Mouse (Mus musculus): ENCODE measurements at regions not wholly inside any gene's neighbourhood (a gene's known extent, or its start where the extent isn't known, plus 50 kb on each side); places are given as distances from the start of the nearest gene placed in this dataset.
A peak's percentile ranks its signal among the peaks of the same experiment; 100 is the strongest.

DNA sequence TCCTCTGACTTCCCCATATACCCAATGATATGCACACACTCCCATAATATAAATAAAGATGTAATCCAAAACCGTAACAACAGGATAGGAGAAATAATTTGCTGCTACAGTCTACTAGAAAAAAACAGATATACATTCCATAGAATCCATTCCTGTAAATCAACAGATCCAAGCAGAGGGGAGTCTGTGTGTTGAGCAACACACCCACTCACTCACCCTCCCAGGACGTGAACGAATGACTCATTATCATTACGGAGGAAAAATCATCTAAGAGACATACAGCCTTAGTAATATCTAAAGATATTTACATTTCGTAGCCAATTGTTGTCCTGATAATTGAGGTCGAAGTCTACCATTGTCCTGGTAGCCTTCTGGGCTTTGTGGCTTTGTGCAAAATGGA is 165.2 kb downstream of the Uaca start:
- ATAC-seq (ENCODE audit: insufficient number of reproducible peaks, low FRiP score, low TSS enrichment, low read depth) (no peak), DNase-seq (ENCODE audit: low spot score) (no peak)
- Histone ChIP-seq H3K9ac (ENCODE audit: low read length) (no peak overlapping the region), H3K36me3 (ENCODE audit: control insufficient read depth, insufficient read depth, low read length) (no peaks in the 10 kb centered on the region), H3K4me2 (ENCODE audit: low read depth, severe bottlenecking) (no peak overlapping the region), H3K27ac (replicated peaks; ENCODE audit: low read depth, low read length) (no peak overlapping the region), H3K9me3 (ENCODE audit: control insufficient read depth, low read length) (no peaks in the 10 kb centered on the region), H3K4me3 (ENCODE audit: low read depth, low read length) (no peak overlapping the region), H3K27me3 (ENCODE audit: control insufficient read depth, insufficient read depth, low read length) (no peaks in the 10 kb centered on the region), H3K4me1 (ENCODE audit: control insufficient read depth, insufficient read depth, low read length) (peaks cover 4% of the 10 kb centered on the region; the same call in 1 of the 2 replicates)
- 92% methylated on average over 6 of the region's 6 CpGs for WGBS

DNA sequence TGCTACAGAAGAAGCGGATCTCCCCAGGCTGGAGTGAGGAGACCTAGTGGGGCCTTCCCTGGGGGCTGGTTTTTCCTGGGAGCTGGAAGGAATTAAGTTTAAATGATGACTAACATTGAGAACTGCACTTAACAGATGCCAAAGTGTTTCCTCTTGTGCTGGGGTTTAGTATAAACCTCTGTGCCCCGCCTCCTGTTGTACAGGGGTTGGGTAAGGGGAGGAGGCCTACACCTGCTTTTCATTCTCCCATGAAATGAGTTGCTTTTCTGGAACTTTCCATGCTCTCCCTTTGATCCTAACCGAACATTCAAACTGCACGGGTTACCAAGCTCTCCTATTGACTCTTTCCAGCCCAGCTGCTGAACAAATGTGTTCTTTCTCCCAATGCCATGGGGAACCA is 167.7 kb downstream of the Uaca start:
- H3K4me3 ChIP-seq (ENCODE audit: low read depth, low read length): no peak overlapping the region
- H3K9me3 ChIP-seq (ENCODE audit: control insufficient read depth, low read length): no peaks in the 10 kb centered on the region
- no peak for DNase-seq (ENCODE audit: low spot score)
- 33% methylated on average over 4 of the region's 4 CpGs for WGBS
- no peak overlapping the region for H3K9ac ChIP-seq (ENCODE audit: low read length)
- H3K4me2 ChIP-seq (ENCODE audit: low read depth, severe bottlenecking): no peak overlapping the region
- no peaks in the 10 kb centered on the region for H3K36me3 ChIP-seq (ENCODE audit: control insufficient read depth, insufficient read depth, low read length)
- H3K4me1 ChIP-seq (ENCODE audit: control insufficient read depth, insufficient read depth, low read length): peaks cover 4% of the 10 kb centered on the region; the same call in 1 of the 2 replicates
- H3K27ac ChIP-seq (replicated peaks; ENCODE audit: low read depth, low read length): no peak overlapping the region
- ATAC-seq (ENCODE audit: insufficient number of reproducible peaks, low FRiP score, low TSS enrichment, low read depth): no peak
- H3K27me3 ChIP-seq (ENCODE audit: control insufficient read depth, insufficient read depth, low read length): no peaks in the 10 kb centered on the region

DNA sequence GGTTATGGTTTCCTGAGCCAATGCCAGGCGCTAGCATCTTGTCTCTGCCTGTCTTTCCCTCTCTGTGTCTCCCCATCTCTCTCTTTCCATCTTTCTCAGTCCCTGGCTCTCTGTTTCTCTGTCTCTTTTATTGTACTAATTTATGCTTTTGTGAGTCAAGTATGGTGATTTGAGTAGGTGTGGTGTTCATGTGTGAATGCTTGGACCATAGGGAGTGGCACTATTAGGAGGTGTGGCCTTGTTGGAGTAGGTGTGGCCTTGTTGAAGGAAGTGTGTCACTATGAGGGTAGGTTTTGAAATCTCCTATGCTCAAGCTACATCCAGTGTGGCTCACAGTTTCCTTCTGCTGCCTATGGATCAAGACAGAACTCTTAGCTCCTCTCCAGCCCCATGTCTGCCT is 171.3 kb downstream of the Uaca start:
- DNase-seq (ENCODE audit: low spot score) (no peak), ATAC-seq (ENCODE audit: insufficient number of reproducible peaks, low FRiP score, low TSS enrichment, low read depth) (no peak)
- 82% methylated on average over 1 of the region's 1 CpGs for WGBS
- peaks cover 4% of the 10 kb centered on the region; the same call in 1 of the 2 replicates for H3K4me1 ChIP-seq (ENCODE audit: control insufficient read depth, insufficient read depth, low read length)
- no peak overlapping the region for H3K4me2 ChIP-seq (ENCODE audit: low read depth, severe bottlenecking)
- no peak overlapping the region for H3K27ac ChIP-seq (replicated peaks; ENCODE audit: low read depth, low read length)
- H3K4me3 ChIP-seq (ENCODE audit: low read depth, low read length): no peak overlapping the region
- no peaks in the 10 kb centered on the region for H3K27me3 ChIP-seq (ENCODE audit: control insufficient read depth, insufficient read depth, low read length)
- no peak overlapping the region for H3K9ac ChIP-seq (ENCODE audit: low read length)
- H3K9me3 ChIP-seq (ENCODE audit: control insufficient read depth, low read length): no peaks in the 10 kb centered on the region
- H3K36me3 ChIP-seq (ENCODE audit: control insufficient read depth, insufficient read depth, low read length): no peaks in the 10 kb centered on the region

DNA sequence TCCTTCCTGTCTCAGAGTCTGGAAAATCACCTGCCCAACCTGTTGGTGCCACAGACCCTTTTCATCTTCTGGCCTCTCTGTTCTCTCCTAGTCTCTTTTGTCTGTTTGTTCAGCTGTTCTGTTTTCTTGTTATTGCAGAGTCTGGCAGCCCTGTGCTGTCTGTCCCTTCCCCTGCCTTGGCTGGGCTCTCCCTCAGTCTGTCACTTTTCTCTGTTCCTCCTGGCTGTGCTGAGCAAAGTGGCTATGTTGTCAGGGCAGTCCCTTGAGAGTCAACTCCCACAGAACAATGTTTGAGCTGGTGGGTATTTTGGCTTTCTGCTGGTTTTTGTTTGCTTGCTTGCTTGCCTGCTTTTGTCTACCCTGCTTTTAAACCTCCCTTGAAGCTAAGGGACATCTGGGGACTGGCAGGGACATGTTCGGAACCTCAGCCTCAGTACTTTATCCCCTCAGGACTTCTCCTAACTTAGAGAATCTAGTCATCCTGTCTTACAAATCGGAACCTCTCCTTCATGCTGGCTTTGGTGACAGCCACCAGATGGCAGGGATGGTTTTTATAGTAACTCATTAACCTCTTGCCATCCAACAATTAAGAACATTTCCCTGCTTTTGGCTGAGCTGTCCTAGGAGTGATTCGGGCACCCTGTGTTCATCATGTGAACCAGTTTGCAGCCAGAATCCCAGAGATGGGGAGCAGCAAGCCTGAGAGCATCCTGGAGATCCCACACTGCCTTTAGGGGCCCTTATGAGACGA is 174.1 kb downstream of the Uaca start:
- ATAC-seq (ENCODE audit: insufficient number of reproducible peaks, low FRiP score, low TSS enrichment, low read depth): no peak
- H3K27ac ChIP-seq (replicated peaks; ENCODE audit: low read depth, low read length): no peak overlapping the region

DNA sequence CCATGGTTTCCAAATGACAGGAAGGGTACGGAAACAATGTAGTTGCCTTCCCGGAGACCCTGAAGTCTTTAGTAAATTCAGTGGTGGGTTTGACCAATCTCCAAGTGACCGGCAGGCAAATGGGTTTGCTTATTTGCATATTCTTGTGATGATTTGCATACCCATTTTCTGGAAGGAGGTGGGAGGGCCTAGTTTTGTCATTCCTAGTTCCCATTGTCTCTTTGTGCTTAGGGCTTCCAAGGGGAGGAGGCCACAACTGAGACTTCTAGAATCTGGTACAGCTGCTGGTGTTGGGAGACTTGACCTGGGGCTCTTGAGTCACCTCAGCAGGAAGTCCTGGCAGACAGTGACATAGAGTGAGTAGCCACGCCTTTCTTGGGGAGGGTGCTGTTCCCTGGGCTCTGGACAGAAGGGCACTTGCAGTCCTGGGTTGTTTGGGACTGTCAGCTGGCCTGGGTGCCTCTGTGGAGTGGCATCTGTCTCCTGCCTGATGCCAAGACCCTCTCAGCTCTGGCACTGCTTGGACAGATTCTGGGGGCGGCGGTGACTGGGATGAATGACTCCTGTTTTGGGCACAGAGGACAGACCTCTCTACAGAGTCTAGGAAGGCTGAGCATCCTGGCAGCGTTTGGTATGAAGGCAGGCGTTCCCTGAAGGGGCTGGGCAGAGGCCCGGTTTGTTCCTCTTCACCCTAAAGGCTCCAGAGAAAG is 178.0 kb downstream of the Uaca start:
- no peaks in the 10 kb centered on the region for H3K27me3 ChIP-seq (ENCODE audit: control insufficient read depth, insufficient read depth, low read length)
- WGBS: 67% methylated on average over 9 of the region's 9 CpGs
- DNase-seq (ENCODE audit: low spot score): no peak

More for the DNA sequence above, 174.1 kb downstream of the Uaca start:
- no peaks in the 10 kb centered on the region for H3K4me1 ChIP-seq (ENCODE audit: control insufficient read depth, insufficient read depth, low read length)
- no peaks in the 10 kb centered on the region for H3K27me3 ChIP-seq (ENCODE audit: control insufficient read depth, insufficient read depth, low read length)
- 33% methylated on average over 4 of the region's 4 CpGs for WGBS
- H3K9ac ChIP-seq (ENCODE audit: low read length): no peak overlapping the region
- no peak overlapping the region for H3K4me2 ChIP-seq (ENCODE audit: low read depth, severe bottlenecking)
- no peaks in the 10 kb centered on the region for H3K36me3 ChIP-seq (ENCODE audit: control insufficient read depth, insufficient read depth, low read length)
- H3K9me3 ChIP-seq (ENCODE audit: control insufficient read depth, low read length): no peaks in the 10 kb centered on the region
- no peak for DNase-seq (ENCODE audit: low spot score)
- H3K4me3 ChIP-seq (ENCODE audit: low read depth, low read length): no peak overlapping the region

DNA sequence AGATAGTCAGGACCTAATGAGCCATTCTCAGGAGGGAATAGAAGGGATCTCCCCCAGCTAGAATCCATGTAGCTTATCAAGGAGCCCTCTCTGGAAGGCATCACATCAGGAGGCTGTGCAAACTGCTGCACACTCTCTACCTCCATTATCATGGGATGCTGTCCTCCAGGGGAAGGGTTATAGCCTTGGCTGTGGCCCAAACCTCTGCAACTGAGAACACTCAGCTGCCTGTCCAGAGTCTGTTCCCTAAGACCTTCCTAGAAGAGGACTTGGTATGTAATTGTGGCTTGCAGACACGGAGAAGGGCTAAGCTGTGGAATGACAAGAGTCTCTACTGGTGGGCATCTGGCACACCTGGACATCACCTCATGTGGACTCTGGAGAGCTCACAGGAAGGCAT is 180.2 kb downstream of the Uaca start:
- Histone ChIP-seq H3K4me1 (ENCODE audit: control insufficient read depth, insufficient read depth, low read length) (no peaks in the 10 kb centered on the region), H3K27ac (replicated peaks; ENCODE audit: low read depth, low read length) (no peak overlapping the region), H3K36me3 (ENCODE audit: control insufficient read depth, insufficient read depth, low read length) (no peaks in the 10 kb centered on the region), H3K9ac (ENCODE audit: low read length) (no peak overlapping the region), H3K9me3 (ENCODE audit: control insufficient read depth, low read length) (no peaks in the 10 kb centered on the region; the same call in 1 of the 2 replicates), H3K4me2 (ENCODE audit: low read depth, severe bottlenecking) (no peak overlapping the region), H3K27me3 (ENCODE audit: control insufficient read depth, insufficient read depth, low read length) (no peaks in the 10 kb centered on the region), H3K4me3 (ENCODE audit: low read depth, low read length) (no peak overlapping the region)
- no peak for ATAC-seq (ENCODE audit: insufficient number of reproducible peaks, low FRiP score, low TSS enrichment, low read depth)
- DNase-seq (ENCODE audit: low spot score): no peak
- 92% methylated on average over 1 of the region's 1 CpGs for WGBS

More for the DNA sequence above, 178.0 kb downstream of the Uaca start:
- Histone ChIP-seq H3K4me1 (ENCODE audit: control insufficient read depth, insufficient read depth, low read length) (no peaks in the 10 kb centered on the region), H3K4me2 (ENCODE audit: low read depth, severe bottlenecking) (no peak overlapping the region), H3K36me3 (ENCODE audit: control insufficient read depth, insufficient read depth, low read length) (no peaks in the 10 kb centered on the region), H3K9ac (ENCODE audit: low read length) (no peak overlapping the region), H3K9me3 (ENCODE audit: control insufficient read depth, low read length) (no peaks in the 10 kb centered on the region), H3K4me3 (ENCODE audit: low read depth, low read length) (no peak overlapping the region), H3K27ac (replicated peaks; ENCODE audit: low read depth, low read length) (no peak overlapping the region)
- no peak for ATAC-seq (ENCODE audit: insufficient number of reproducible peaks, low FRiP score, low TSS enrichment, low read depth)

DNA sequence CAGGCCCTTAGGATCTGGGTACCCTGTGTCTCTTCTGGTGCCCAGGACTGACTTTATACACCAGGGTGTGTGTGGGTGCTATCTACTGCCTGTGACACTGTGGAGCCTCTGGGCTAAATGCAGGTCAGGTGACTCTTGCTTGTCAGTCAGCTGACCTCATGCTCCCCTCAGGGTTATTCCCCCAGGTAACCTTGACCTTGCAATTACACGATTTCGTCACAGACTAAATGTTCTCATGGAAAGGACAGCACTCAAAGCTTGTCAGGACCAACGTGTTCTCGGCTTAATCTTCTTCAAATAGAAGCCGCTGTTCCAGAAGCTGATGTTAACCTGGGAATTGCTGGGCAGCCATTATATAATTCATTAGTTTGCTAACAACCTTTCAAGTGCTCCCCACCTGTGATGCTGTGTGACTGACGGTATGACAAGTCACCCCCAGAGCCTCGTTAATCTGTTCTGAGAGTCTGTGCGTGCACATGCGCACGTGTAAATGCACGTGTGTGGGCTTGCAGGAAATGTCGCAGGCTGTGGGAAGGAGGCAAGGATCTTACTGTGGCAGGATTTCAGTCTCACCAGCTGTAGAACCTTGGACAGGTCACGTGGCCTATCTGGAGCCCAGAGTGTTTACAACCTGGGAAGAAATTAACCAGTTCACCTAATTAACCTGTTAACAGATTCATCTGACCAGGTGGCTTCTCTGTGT is 188.2 kb downstream of the Uaca start:
- Histone ChIP-seq H3K4me2 (ENCODE audit: low read depth, severe bottlenecking) (0 out of 2 replicates have a peak overlapping the region, but pooled peaks have one; percentile 18), H3K27ac (replicated peaks; ENCODE audit: low read depth, low read length) (no peak overlapping the region), H3K9me3 (ENCODE audit: control insufficient read depth, low read length) (no peaks in the 10 kb centered on the region; the same call in 1 of the 2 replicates), H3K4me1 (ENCODE audit: control insufficient read depth, insufficient read depth, low read length) (peaks cover 14% of the 10 kb centered on the region), H3K4me3 (ENCODE audit: low read depth, low read length) (no peak overlapping the region), H3K9ac (ENCODE audit: low read length) (no peak overlapping the region), H3K27me3 (ENCODE audit: control insufficient read depth, insufficient read depth, low read length) (no peaks in the 10 kb centered on the region), H3K36me3 (ENCODE audit: control insufficient read depth, insufficient read depth, low read length) (no peaks in the 10 kb centered on the region)
- ATAC-seq (ENCODE audit: insufficient number of reproducible peaks, low FRiP score, low TSS enrichment, low read depth) (no peak; the same call in 1 of the 2 replicates), DNase-seq (ENCODE audit: low spot score) (peak; percentile 70)
- WGBS: 15% methylated on average over 13 of the region's 13 CpGs

DNA sequence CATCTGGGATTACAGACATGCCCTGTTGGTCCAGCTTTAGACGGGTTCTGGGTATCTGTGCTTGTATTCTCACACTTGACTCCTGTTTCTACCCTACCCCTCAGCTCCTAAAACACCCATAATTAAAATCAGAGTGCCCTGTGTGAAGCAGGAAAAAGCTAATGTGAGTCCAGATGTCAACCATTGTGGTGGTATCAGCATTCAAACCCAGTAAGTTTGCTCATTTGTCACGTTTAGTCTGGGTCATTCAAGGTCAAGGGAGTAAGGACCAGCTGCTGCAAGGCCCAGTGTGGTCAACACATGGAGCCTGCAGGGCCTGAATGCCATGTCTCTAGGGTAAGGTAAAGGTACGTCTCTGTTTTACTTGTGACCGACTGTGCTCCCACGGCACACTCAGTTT is 188.9 kb downstream of the Uaca start:
- Histone ChIP-seq H3K4me2 (ENCODE audit: low read depth, severe bottlenecking) (no peak overlapping the region), H3K4me3 (ENCODE audit: low read depth, low read length) (no peak overlapping the region), H3K9me3 (ENCODE audit: control insufficient read depth, low read length) (no peaks in the 10 kb centered on the region; the same call in 1 of the 2 replicates), H3K27me3 (ENCODE audit: control insufficient read depth, insufficient read depth, low read length) (no peaks in the 10 kb centered on the region), H3K4me1 (ENCODE audit: control insufficient read depth, insufficient read depth, low read length) (peaks cover 14% of the 10 kb centered on the region), H3K27ac (replicated peaks; ENCODE audit: low read depth, low read length) (no peak overlapping the region), H3K9ac (ENCODE audit: low read length) (no peak overlapping the region), H3K36me3 (ENCODE audit: control insufficient read depth, insufficient read depth, low read length) (no peaks in the 10 kb centered on the region)
- peak; percentile 43 for DNase-seq (ENCODE audit: low spot score)
- no peak for ATAC-seq (ENCODE audit: insufficient number of reproducible peaks, low FRiP score, low TSS enrichment, low read depth)
- WGBS: 16% methylated on average over 5 of the region's 5 CpGs
